In the genomic region with DNA sequence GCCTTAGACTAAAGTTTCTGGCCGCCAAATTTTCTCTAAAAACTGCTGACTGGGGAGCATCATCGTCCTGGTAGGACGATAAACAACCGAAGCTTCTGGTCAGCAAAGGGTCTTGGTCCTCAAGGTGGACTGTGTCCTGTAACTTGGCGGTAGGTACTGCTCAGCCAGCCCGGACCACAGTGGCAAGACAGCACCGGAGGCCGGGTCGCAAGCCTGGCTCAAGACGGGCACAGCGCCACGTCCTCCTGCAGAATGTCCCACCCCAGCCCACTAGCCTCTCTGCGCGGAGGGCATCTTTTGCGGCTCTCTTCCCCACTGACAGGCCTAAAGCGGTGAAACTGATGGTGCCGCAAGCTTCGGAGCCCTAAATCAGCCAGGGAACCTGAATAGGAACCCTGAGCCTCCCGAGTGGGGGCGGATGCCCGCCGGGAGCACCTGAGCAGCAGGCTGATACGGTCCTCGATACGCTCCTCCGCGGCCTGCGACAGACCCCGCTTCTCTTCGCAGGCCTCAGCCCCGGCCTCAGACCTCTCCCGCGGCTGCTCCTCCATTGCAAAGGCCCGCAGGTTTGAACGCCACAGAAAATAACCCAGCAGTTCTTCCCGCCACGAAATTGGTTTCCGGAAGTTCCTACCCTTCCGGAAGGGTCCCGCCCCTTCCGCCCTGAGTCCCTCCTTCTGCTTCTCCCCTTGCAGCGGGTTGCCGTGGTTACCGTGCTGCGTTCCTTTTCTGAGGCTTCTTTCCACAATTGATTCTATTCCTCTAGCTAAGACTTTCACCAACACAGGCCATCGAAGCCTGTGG, we compare ENCODE assay signal across 7 mouse cellular contexts. TPM values are rescaled to one million over a fixed set of nuclear protein-coding genes. Genes with fewer than 3 reads are reported as not detected.
A peak's percentile ranks its signal among the peaks of the same experiment; 100 is the strongest.
DNase-seq lines count a peak whose midpoint lies in the region; ATAC-seq lines count a peak whose summit lies in the region.

A gene (minus strand): TSS at position 648 of the 804 bp plus-strand sequence.

- peak within 1 kb of the TSS; percentile 86 for H3K9ac ChIP-seq in intestine, embryonic 16.5 days (ENCODE audit: low read depth, low read length)
- H3K9ac ChIP-seq in midbrain, embryonic 11.5 days (ENCODE audit: low read length): peak within 1 kb of the TSS; percentile 78

- DNase-seq in adrenal gland, adult 18-20 months (ENCODE audit: low spot score in 2 of 2): peak; percentile 69 to 73
- DNase-seq in embryo, embryonic 11 days: peak; percentile 96
- DNase-seq in gastrocnemius, postnatal 36 days: peak; percentile 60 to 75
- peak; percentile 73 to 74 for DNase-seq in left cerebral cortex, postnatal 36 days (ENCODE audit: low spot score in 2 of 2)
- DNase-seq in midbrain, embryonic 11.5 days (ENCODE audit: low spot score, missing footprints): peak; percentile 97
- peak; percentile 72 for DNase-seq in skeletal muscle tissue, adult 2 months (ENCODE audit: low read depth, low spot score)

- peak within 1 kb of the TSS; percentile 96 for H3K4me3 ChIP-seq in intestine, embryonic 16.5 days (ENCODE audit: low read length)
- H3K4me3 ChIP-seq in midbrain, embryonic 11.5 days (ENCODE audit: low read depth, low read length): peak within 1 kb of the TSS; percentile 88

- H3K27me3 ChIP-seq in intestine, embryonic 16.5 days (replicated peaks; ENCODE audit: control insufficient read depth, insufficient read depth, low read length): no peaks in the 10 kb centered on the region
- H3K27me3 ChIP-seq in midbrain, embryonic 11.5 days (ENCODE audit: control insufficient read depth, insufficient read depth, low read length): no peaks in the 10 kb centered on the region

- 0% methylated on average over 46 of the region's 46 CpGs for WGBS in intestine, embryonic 16.5 days
- under 1% methylated on average over 46 of the region's 46 CpGs for WGBS in midbrain, embryonic 11.5 days

- ATAC-seq in intestine, embryonic 16.5 days: peak; percentile 96
- ATAC-seq in midbrain, embryonic 11.5 days (ENCODE audit: low FRiP score): peak; percentile 97

- H3K9me3 ChIP-seq in intestine, embryonic 16.5 days (ENCODE audit: control insufficient read depth, low read length): no peaks in the 10 kb centered on the region
- H3K9me3 ChIP-seq in midbrain, embryonic 11.5 days (ENCODE audit: control insufficient read depth, low read length): no peaks in the 10 kb centered on the region

- H3K4me2 ChIP-seq in intestine, embryonic 16.5 days (ENCODE audit: low read depth, low read length): peak within 1 kb of the TSS; percentile 96
- peak within 1 kb of the TSS; percentile 71 for H3K4me2 ChIP-seq in midbrain, embryonic 11.5 days

- no peaks in the 10 kb centered on the region for H3K36me3 ChIP-seq in intestine, embryonic 16.5 days (ENCODE audit: control insufficient read depth, insufficient read depth, low read length)
- H3K36me3 ChIP-seq in midbrain, embryonic 11.5 days (ENCODE audit: control insufficient read depth, insufficient read depth, low read length): peaks cover 6% of the 10 kb centered on the region

- H3K27ac ChIP-seq in intestine, embryonic 16.5 days (ENCODE audit: low read length): peak within 1 kb of the TSS; percentile 17; the same call in 1 of the 2 replicates
- peak within 1 kb of the TSS; percentile 36; the same call in 1 of the 2 replicates for H3K27ac ChIP-seq in midbrain, embryonic 11.5 days (ENCODE audit: low read depth, low read length)

- H3K4me1 ChIP-seq in intestine, embryonic 16.5 days (ENCODE audit: control insufficient read depth, insufficient read depth, low read length): peaks cover 15% of the 10 kb centered on the region
- peaks cover 11% of the 10 kb centered on the region for H3K4me1 ChIP-seq in midbrain, embryonic 11.5 days (ENCODE audit: control insufficient read depth, insufficient read depth, low read length)

- intact Hi-C loops in gastrocnemius, postnatal 36 days (cut with DNase I): no loop called here
- intact Hi-C loops in left cerebral cortex, postnatal 36 days (cut with DNase I): no loop called here

RNA-seq across cellular contexts. Expression of the gene that starts here (rescaled TPM):
- under 1 TPM in 1 of 2 experiments, not detected in 1; 0.22 TPM for total RNA-seq in adrenal gland, adult 18-20 months (2021)
- total RNA-seq in gastrocnemius, postnatal 36 days (2021): under 1 TPM in 1 of 2 experiments, not detected in 1; 0.20 TPM
- polyA plus RNA-seq in intestine, embryonic 16.5 days (2015; fragmentation: Nextera tagmentation; extraction: Ambion mirVana): 22.6 and 29.0 TPM in 2 replicates
- total RNA-seq in left cerebral cortex, postnatal 36 days (2021): under 1 TPM; 0.63 to 0.69 TPM
- 56.2 and 60.8 TPM in 2 replicates for polyA plus RNA-seq in midbrain, embryonic 11.5 days (2014; fragmentation: Nextera tagmentation; extraction: Ambion mirVana)

Comparison
In these comparisons a context has a peak if more than half of its experiments do, and no peak if none do; other contexts are left out.
1. Peak in every context shown above with its lines: DNase-seq, ATAC-seq, H3K4me3 ChIP-seq and H3K27ac ChIP-seq.
2. Peak in DNase-seq in adrenal gland, adult 18-20 months; RNA of the gene not detected or under 1 TPM.
3. Peak in DNase-seq in gastrocnemius, postnatal 36 days; RNA of the gene not detected or under 1 TPM.
4. Peak in DNase-seq in left cerebral cortex, postnatal 36 days; RNA of the gene not detected or under 1 TPM.